Mouse (Mus musculus) layer of hippocampus, adult 6 months (tissue): ENCODE data around the gene Gm9774. TPM values are rescaled to one million over a fixed set of nuclear protein-coding genes. Genes with fewer than 3 reads are reported as not detected.

ENCODE experiments used
- long read RNA-seq, 2 experiments: library from polyadenylated mRNA; unstranded; transcript quantifications; one replicate each; pipeline ENCODE4 v2.0.0; 2019 to 2020
- polyA plus RNA-seq: library from polyadenylated mRNA; unstranded; fragments of <200 nt; fragmentation: Nextera tagmentation; gene quantifications from 2 replicates; pipeline ENCODE4 v1.2.3, GENCODE M21; 2021

Gm9774 gene
- polyA plus RNA-seq: 2.0 and 2.1 TPM in 2 replicates
- long read RNA-seq, experiment 1, partial matches to known transcripts: 0 of 4 reads
- long read RNA-seq, experiment 1, other reads (novel, unspliced or antisense): 0 of 4 reads
- long read RNA-seq, experiment 2, partial matches to known transcripts: 0 of 2 reads
- long read RNA-seq, experiment 2, other reads (novel, unspliced or antisense): 0 of 2 reads

DNA sequence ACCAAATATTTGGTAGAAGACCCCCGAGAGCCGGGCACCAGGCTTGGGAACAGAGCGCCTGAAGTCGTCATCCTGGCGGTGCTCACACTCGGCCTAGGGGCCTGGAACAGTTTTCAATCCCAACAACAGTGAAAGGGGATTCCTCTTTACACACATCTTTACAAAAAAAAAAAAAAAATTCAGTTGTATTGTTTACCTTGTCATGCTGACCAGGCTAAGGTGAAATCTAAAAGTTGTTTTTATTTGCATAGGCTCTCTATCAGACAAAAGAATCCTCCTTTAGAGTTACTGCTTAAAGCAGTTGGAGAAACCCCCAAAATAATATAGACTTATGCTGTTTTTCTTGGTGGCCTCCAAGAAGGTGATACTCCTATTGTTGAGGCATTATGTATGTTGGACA, at the start of gene Gm9774:
TSS of gene Gm9774 (minus strand) at position 101 of the 400 bp plus-strand sequence.

GRCm38 (mm10) chr3:92458620-92459019, 29.4 kb upstream of the Gm9774 start, which contains the start of gene Sprr3:
Gene Sprr3, minus strand, starts transcription at chr3:92458720.

DNA sequence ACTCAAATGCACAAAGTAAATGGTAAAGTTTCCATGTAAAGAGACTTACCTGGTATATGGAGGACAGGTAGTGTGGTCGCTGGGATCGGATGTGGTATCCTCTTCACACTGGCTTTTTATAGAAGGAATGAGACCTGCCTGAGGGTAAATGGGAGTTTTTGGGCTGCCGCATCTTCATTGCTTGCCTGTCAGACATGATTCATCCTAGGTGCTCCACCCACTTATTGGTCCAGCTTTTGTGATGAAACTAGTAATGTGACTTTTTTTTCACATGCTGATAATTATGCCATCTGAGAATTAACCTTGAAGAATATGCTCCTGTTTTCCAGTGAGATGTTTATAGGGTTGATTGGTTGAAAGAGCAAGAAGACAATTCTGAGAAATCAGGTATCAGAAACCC, 9.5 kb upstream of the Gm9774 start, which contains the start of gene Sprr1b:
TSS of gene Sprr1b (minus strand) at position 101 of the 400 bp plus-strand sequence.

GRCm38 (mm10) chr3:92432282-92432681, 3.1 kb upstream of the Gm9774 start, which contains the start of gene Sprr2k:
Gene Sprr2k, plus strand, starts transcription at chr3:92432582.

GRCm38 (mm10) chr3:92417782-92418181, 11.4 kb downstream of the Gm9774 start, which contains the start of gene Sprr2j-ps:
Gene Sprr2j-ps, plus strand, starts transcription at chr3:92418082.

DNA sequence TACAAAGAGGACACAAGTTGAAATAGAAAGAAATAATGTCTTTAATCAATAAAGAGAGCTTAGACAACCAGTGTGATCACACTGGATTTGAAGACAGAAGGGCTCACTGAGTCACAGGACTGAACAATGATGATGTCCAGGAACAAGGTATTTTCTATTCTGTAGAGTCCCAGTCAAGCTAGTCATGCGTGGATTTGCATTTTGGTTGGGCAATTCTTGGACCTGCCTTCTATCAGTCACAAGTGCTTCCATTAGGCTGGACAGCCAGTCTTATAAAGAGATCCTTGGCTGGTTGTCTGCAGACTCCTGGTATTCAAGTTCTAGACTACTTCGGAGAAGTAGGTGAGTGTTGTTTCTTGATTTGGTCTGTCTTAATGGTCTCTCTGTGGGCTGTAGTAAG, 21.5 kb downstream of the Gm9774 start, which contains the start of gene Sprr2i:
TSS of gene Sprr2i (plus strand) at position 301 of the 400 bp plus-strand sequence.

GRCm38 (mm10) chr3:92385385-92385784, 43.8 kb downstream of the Gm9774 start, which contains the start of gene Sprr2h:
Gene Sprr2h, plus strand, starts transcription at chr3:92385685.

Other genes starting within 250 kb of the Gm9774 start
- not detected in 2 replicates for gene Sprr2a1, start 213.6 kb downstream of the Gm9774 start, polyA plus RNA-seq
- 0.21 TPM in 2 replicates for gene Sprr2a2, start 213.5 kb downstream of the Gm9774 start, polyA plus RNA-seq
- not detected in 2 replicates for gene Sprr2a3, start 144.0 kb downstream of the Gm9774 start, polyA plus RNA-seq
- gene Sprr2b, start 112.8 kb downstream of the Gm9774 start, polyA plus RNA-seq: not detected in 2 replicates
- gene Sprr2d, start 90.3 kb downstream of the Gm9774 start, polyA plus RNA-seq: not detected in 2 replicates
- gene Sprr2e, start 77.3 kb downstream of the Gm9774 start, polyA plus RNA-seq: not detected in 2 replicates
- not detected in 2 replicates for gene Sprr2f, start 64.2 kb downstream of the Gm9774 start, polyA plus RNA-seq
- not detected in 2 replicates for gene Sprr2h, start 43.7 kb downstream of the Gm9774 start, polyA plus RNA-seq
- gene Sprr2i, start 21.4 kb downstream of the Gm9774 start, polyA plus RNA-seq: not detected in 2 replicates
- gene Sprr2j-ps, start 11.3 kb downstream of the Gm9774 start, polyA plus RNA-seq: not detected in 2 replicates
- gene Sprr2k, start 3.2 kb upstream of the Gm9774 start, polyA plus RNA-seq: not detected in 2 replicates
- not detected in 2 replicates for gene Sprr1b, start 9.4 kb upstream of the Gm9774 start, polyA plus RNA-seq
- gene Sprr3, start 29.3 kb upstream of the Gm9774 start, polyA plus RNA-seq: not detected in 2 replicates
- gene Sprr1a, start 56.5 kb upstream of the Gm9774 start, polyA plus RNA-seq: not detected in 2 replicates
- gene Sprr4, start 71.1 kb upstream of the Gm9774 start, polyA plus RNA-seq: not detected in 2 replicates
- gene 2310046K23Rik, start 105.1 kb upstream of the Gm9774 start, polyA plus RNA-seq: not detected in 2 replicates
- gene Ivl, start 144.3 kb upstream of the Gm9774 start, polyA plus RNA-seq: not detected in 2 replicates
- gene Smcp, start 159.6 kb upstream of the Gm9774 start, polyA plus RNA-seq: not detected in 2 replicates
- not detected in 2 replicates for gene 2210017I01Rik, start 178.1 kb upstream of the Gm9774 start, polyA plus RNA-seq
- not detected in 2 replicates for gene Lce6a, start 192.2 kb upstream of the Gm9774 start, polyA plus RNA-seq
- not detected in 2 replicates for gene Lce1a1, start 218.9 kb upstream of the Gm9774 start, polyA plus RNA-seq
- not detected in 2 replicates for gene Lce1b, start 227.5 kb upstream of the Gm9774 start, polyA plus RNA-seq
- gene Lce1a2, start 240.9 kb upstream of the Gm9774 start, polyA plus RNA-seq: not detected in 2 replicates
- gene Lce1c, start 249.8 kb upstream of the Gm9774 start, polyA plus RNA-seq: not detected in 2 replicates